Mouse (Mus musculus) C2C12 (cell line): Measurements from ENCODE around the gene Prickle3.

ENCODE experiments used
- CTCF ChIP-seq: IDR thresholded peaks from one replicate; pipeline ENCODE4 v1.5.1; 2011; ENCODE audit not compliant: control insufficient read depth, insufficient read depth, insufficient read length
- FOSL1 ChIP-seq: IDR thresholded peaks from one replicate; pipeline ENCODE4 v1.8.0; 2011; ENCODE audit warnings: mild to moderate bottlenecking, low read length; ENCODE audit not compliant: poor library complexity, insufficient read depth, severe bottlenecking
- MYOD1 ChIP-seq: IDR thresholded peaks from one replicate; pipeline ENCODE4 v1.6.1; 2011; ENCODE audit warnings: low read depth; ENCODE audit not compliant: control insufficient read depth, insufficient read length
- USF1 ChIP-seq: IDR thresholded peaks from one replicate; pipeline ENCODE4 v1.6.1; 2011; ENCODE audit warnings: low read depth, mild to moderate bottlenecking, control low read depth, moderate library complexity

DNA sequence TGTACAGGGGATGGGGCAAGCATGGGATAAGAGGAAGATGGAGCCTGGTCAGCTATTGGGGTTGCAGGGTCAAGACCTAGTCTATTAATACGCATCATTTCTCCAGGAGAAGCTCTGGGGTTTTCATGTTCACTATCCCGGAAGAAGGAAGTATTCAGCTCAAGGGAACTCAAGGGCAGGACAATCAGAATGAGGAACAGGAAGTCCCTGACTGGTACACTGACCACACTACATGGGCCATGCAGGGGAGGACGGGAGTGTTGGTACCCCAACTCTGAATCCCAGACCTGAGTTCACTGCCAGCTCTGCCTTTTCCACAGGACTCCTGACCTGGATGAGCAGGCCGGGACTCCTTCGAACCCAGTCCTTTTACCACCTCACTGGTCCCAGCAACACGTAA, 24.5 kb upstream of the Prickle3 start:
- TF ChIP-seq CTCF (no peak), USF1 (no peak), FOSL1 (no peak), MYOD1 (no peak)
